8 mouse cellular contexts compared by ENCODE assay signal in the genomic region with DNA sequence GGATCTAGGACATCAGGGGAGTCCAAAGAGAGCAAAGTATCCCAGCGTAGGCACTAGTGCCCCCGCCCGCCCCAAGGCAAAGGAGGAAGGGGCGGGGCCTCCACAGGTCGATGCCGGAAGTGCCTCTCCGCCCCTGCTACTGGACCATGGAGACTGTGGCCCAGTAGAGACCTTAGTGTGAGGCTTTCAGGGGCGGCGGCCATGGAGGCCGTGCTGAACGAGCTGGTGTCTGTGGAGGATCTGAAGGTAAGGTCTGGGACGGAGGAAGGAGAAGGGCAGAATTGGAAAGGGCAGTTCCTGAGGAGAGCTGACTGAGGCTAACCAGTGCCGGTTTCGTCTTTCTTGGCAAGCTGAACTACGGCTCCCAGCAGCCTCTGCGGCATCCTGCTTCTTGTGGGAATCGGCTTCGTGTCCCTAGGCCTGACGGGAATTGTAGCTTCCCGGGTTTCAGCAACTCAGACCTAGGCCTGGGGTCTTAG. TPM values are rescaled to one million over a fixed set of nuclear protein-coding genes. Genes with fewer than 3 reads are reported as not detected.
A peak's percentile ranks its signal among the peaks of the same experiment; 100 is the strongest.
DNase-seq lines count a peak whose midpoint lies in the region; ATAC-seq lines count a peak whose summit lies in the region.

No protein-coding gene starts in this region.

- ATAC-seq in hindbrain, embryonic 12.5 days (ENCODE audit: low FRiP score): peak; percentile 93

- peak overlapping the region; percentile 59 for H3K4me2 ChIP-seq in hindbrain, embryonic 12.5 days (replicated peaks)

- DNase-seq in Muller cell, postnatal 12 days (ENCODE audit: inconsistent ontology term): peak; percentile 92
- DNase-seq in cerebellum, adult 9-11 months: peak; percentile 93
- peak; percentile 81 to 87 for DNase-seq in frontal cortex, postnatal 10 days (ENCODE audit: low spot score in 2 of 2)
- DNase-seq in layer of hippocampus, postnatal 14 days (ENCODE audit: low spot score in 2 of 2): peak; percentile 94 to 96
- DNase-seq in lung, postnatal 14 days: peak; percentile 87
- DNase-seq in retina, adult 2 months (ENCODE audit: low read depth, low spot score): peak; percentile 80
- DNase-seq in thymus, postnatal 36 days: peak; percentile 89 to 90

- no peaks in the 10 kb centered on the region for H3K27me3 ChIP-seq in hindbrain, embryonic 12.5 days

- under 1% methylated on average over 20 of the region's 20 CpGs for WGBS in hindbrain, embryonic 12.5 days

- peaks cover 41% of the 10 kb centered on the region for H3K36me3 ChIP-seq in hindbrain, embryonic 12.5 days

- peak overlapping the region; percentile 51 for H3K4me3 ChIP-seq in hindbrain, embryonic 12.5 days

- H3K9me3 ChIP-seq in hindbrain, embryonic 12.5 days (replicated peaks): no peaks in the 10 kb centered on the region

- peaks cover 18% of the 10 kb centered on the region for H3K4me1 ChIP-seq in hindbrain, embryonic 12.5 days

- peak overlapping the region; percentile 65 for H3K9ac ChIP-seq in hindbrain, embryonic 12.5 days

- peak overlapping the region; percentile 76 for H3K27ac ChIP-seq in hindbrain, embryonic 12.5 days

RNA-seq across cellular contexts. Expression of gene Cldn15, which starts 4.4 kb away (rescaled TPM):
- 0.25 and 0.28 TPM in 2 replicates for polyA plus RNA-seq in hindbrain, embryonic 12.5 days (2016; fragmentation: Nextera tagmentation; extraction: Ambion mirVana)
- under 1 TPM in 1 of 2 experiments, not detected in 1; 0.28 TPM for total RNA-seq in layer of hippocampus, postnatal 14 days (2021)

RNA-seq across cellular contexts. Expression of gene Fis1, which starts 8.9 kb away (rescaled TPM):
- polyA plus RNA-seq in hindbrain, embryonic 12.5 days (2016; fragmentation: Nextera tagmentation; extraction: Ambion mirVana): 294 and 324 TPM in 2 replicates
- 100 to 1,000 TPM; 207 to 216 TPM for total RNA-seq in layer of hippocampus, postnatal 14 days (2021)

RNA-seq across cellular contexts. Expression of gene Plod3, which starts 24.8 kb away (rescaled TPM):
- 43.3 and 44.7 TPM in 2 replicates for polyA plus RNA-seq in hindbrain, embryonic 12.5 days (2016; fragmentation: Nextera tagmentation; extraction: Ambion mirVana)
- 10 to 100 TPM; 40.9 to 42.2 TPM for total RNA-seq in layer of hippocampus, postnatal 14 days (2021)

RNA-seq across cellular contexts. Expression of gene Znhit1, which starts 25.8 kb away (rescaled TPM):
- polyA plus RNA-seq in hindbrain, embryonic 12.5 days (2016; fragmentation: Nextera tagmentation; extraction: Ambion mirVana): 101 and 103 TPM in 2 replicates
- 10 to 100 TPM; 71.4 to 76.1 TPM for total RNA-seq in layer of hippocampus, postnatal 14 days (2021)

RNA-seq across cellular contexts. Expression of gene Ift22, which starts 54.1 kb away (rescaled TPM):
- polyA plus RNA-seq in hindbrain, embryonic 12.5 days (2016; fragmentation: Nextera tagmentation; extraction: Ambion mirVana): 94.9 and 106 TPM in 2 replicates
- total RNA-seq in layer of hippocampus, postnatal 14 days (2021): 10 to 100 TPM; 78.3 to 99.5 TPM

Comparison
In these comparisons a context has a peak if more than half of its experiments do, and no peak if none do; other contexts are left out.
1. Peak in every context shown above with its lines: DNase-seq, ATAC-seq, H3K4me3 ChIP-seq and H3K27ac ChIP-seq.